Mouse (Mus musculus) stomach, embryonic 14.5 days (tissue): ENCODE results near the gene Osm. TPM values are rescaled to one million over a fixed set of nuclear protein-coding genes. Genes with fewer than 3 reads are reported as not detected.
A peak's percentile ranks its signal among the peaks of the same experiment; 100 is the strongest.

Experiments
- ATAC-seq: fragments of 200-750 bp; cut with Nextera tagmentation; 2 replicates; pipeline ENCODE4 v1.8.0; 2017; ENCODE audit warnings: low read depth, moderate TSS enrichment; ENCODE audit not compliant: insufficient number of reproducible peaks, insufficient read depth, low FRiP score
- H3K27ac ChIP-seq: fragments of 300-500 bp; sonication (generic); 2 replicates; pipeline ENCODE4 v1.5.1; 2014; ENCODE audit warnings: mild to moderate bottlenecking, low read length, moderate library complexity, mixed read lengths
- H3K27me3 ChIP-seq: fragments of 300-500 bp; sonication (generic); 2 replicates; pipeline ENCODE4 v1.6.1; 2014; ENCODE audit warnings: low read length, control low read depth, mixed read lengths; ENCODE audit not compliant: control insufficient read depth, insufficient read depth
- H3K36me3 ChIP-seq: fragments of 300-500 bp; sonication (generic); 2 replicates; pipeline ENCODE4 v1.6.1; 2014; ENCODE audit warnings: mild to moderate bottlenecking, control low read depth, low read length, moderate library complexity, mixed read lengths; ENCODE audit not compliant: control insufficient read depth, insufficient read depth
- H3K4me1 ChIP-seq: fragments of 300-500 bp; sonication (generic); 2 replicates; pipeline ENCODE4 v1.6.1; 2014; ENCODE audit warnings: low read length, control low read depth, mixed read lengths; ENCODE audit not compliant: control insufficient read depth, insufficient read depth
- H3K4me2 ChIP-seq: fragments of 300-500 bp; sonication (generic); replicated peaks from 2 replicates; pipeline ENCODE4 v1.6.1; 2014; ENCODE audit warnings: low read depth, low read length, control low read depth
- H3K4me3 ChIP-seq: fragments of 300-500 bp; sonication (generic); 2 replicates; pipeline ENCODE4 v1.5.1; 2014; ENCODE audit warnings: low read depth, low read length, control low read depth
- H3K9ac ChIP-seq: fragments of 300-500 bp; sonication (generic); replicated peaks from 2 replicates; pipeline ENCODE4 v1.6.1; 2014; ENCODE audit warnings: low read depth, mild to moderate bottlenecking, control low read depth, low read length, moderate library complexity, mixed read lengths
- H3K9me3 ChIP-seq: fragments of 300-500 bp; sonication (generic); 2 replicates; pipeline ENCODE4 v1.6.1; 2016; ENCODE audit warnings: low read depth, low read length, control low read depth; ENCODE audit not compliant: control insufficient read depth
- WGBS: fragments of 180-500 bp; shearing (Covaris S2); extraction: QIAGEN DNeasy Blood & Tissue Kit; methylation state at CpG from one replicate; pipeline ENCODE4 v1.1.7; 2014; 5-methylcytosine and 5-hydroxymethylcytosine counted together
- polyA plus RNA-seq: library from polyadenylated mRNA; unstranded; fragments of >200 nt; fragmentation: Nextera tagmentation; extraction: Ambion mirVana; gene quantifications from 2 replicates; pipeline ENCODE4 v1.2.1, GENCODE M21; 2014

Osm gene
- polyA plus RNA-seq, 1 experiment from 2014 or later = not detected

- no peak overlapping the region for H3K4me3 ChIP-seq
- no peaks in the 10 kb centered on the region for H3K9me3 ChIP-seq
- no peak overlapping the region for H3K27ac ChIP-seq
- no peak overlapping the region for H3K9ac ChIP-seq
- H3K27me3 ChIP-seq = no peaks in the 10 kb centered on the region
- no peak overlapping the region for H3K4me2 ChIP-seq
- WGBS = 48% methylated on average over 8 of the region's 8 CpGs
- 0 out of 2 replicates have a peak, but pooled peaks cover 3% of the 10 kb centered on the region for H3K4me1 ChIP-seq
- peak; percentile 57; the same call in 1 of the 2 replicates for ATAC-seq
- no peaks in the 10 kb centered on the region for H3K36me3 ChIP-seq
Measured at GRCm38 (mm10) chr11:4196636-4197035, 39.6 kb upstream of the Osm start.

GRCm38 (mm10) chr11:4197691-4198090 lies 38.5 kb upstream of the Osm start:
- Histone ChIP-seq H3K4me2 (no peak overlapping the region), H3K36me3 (no peaks in the 10 kb centered on the region), H3K4me1 (0 out of 2 replicates have a peak, but pooled peaks cover 2% of the 10 kb centered on the region), H3K9me3 (no peaks in the 10 kb centered on the region), H3K27ac (no peak overlapping the region), H3K4me3 (no peak overlapping the region), H3K9ac (no peak overlapping the region), H3K27me3 (no peaks in the 10 kb centered on the region)
- no peak for ATAC-seq
- 77% methylated on average over 1 of the region's 1 CpGs for WGBS

GRCm38 (mm10) chr11:4201981-4202700 lies 34.1 kb upstream of the Osm start:
- ATAC-seq = no peak
- no peaks in the 10 kb centered on the region for H3K27me3 ChIP-seq
- H3K9ac ChIP-seq = no peak overlapping the region
- 55% methylated on average over 11 of the region's 11 CpGs for WGBS
- no peaks in the 10 kb centered on the region; the same call in 1 of the 2 replicates for H3K36me3 ChIP-seq
- no peak overlapping the region for H3K27ac ChIP-seq
- H3K4me3 ChIP-seq = no peak overlapping the region
- H3K4me2 ChIP-seq = no peak overlapping the region
- no peaks in the 10 kb centered on the region for H3K9me3 ChIP-seq
- H3K4me1 ChIP-seq = peaks cover 3% of the 10 kb centered on the region; the same call in 1 of the 2 replicates

- H3K4me2 ChIP-seq = no peak overlapping the region
- peaks cover 3% of the 10 kb centered on the region; the same call in 1 of the 2 replicates for H3K4me1 ChIP-seq
- H3K9ac ChIP-seq = no peak overlapping the region
- no peaks in the 10 kb centered on the region; the same call in none of the 2 replicates for H3K36me3 ChIP-seq
- H3K27me3 ChIP-seq = no peaks in the 10 kb centered on the region
- no peaks in the 10 kb centered on the region for H3K9me3 ChIP-seq
- whole genome bisulfite sequencing = 79% methylated on average over 12 of the region's 12 CpGs
- no peak for ATAC-seq
- no peak overlapping the region; the same call in 1 of the 2 replicates for H3K27ac ChIP-seq
- H3K4me3 ChIP-seq = no peak overlapping the region
Measured at GRCm38 (mm10) chr11:4202995-4203704, 33.1 kb upstream of the Osm start.

- Histone ChIP-seq H3K9me3 (no peaks in the 10 kb centered on the region), H3K4me3 (no peak overlapping the region), H3K27ac (no peak overlapping the region; the same call in 1 of the 2 replicates), H3K27me3 (no peaks in the 10 kb centered on the region), H3K4me2 (no peak overlapping the region), H3K4me1 (peaks cover 3% of the 10 kb centered on the region; the same call in 1 of the 2 replicates), H3K9ac (no peak overlapping the region), H3K36me3 (peaks cover 2% of the 10 kb centered on the region)
- WGBS = 48% methylated on average over 2 of the region's 2 CpGs
- no peak for ATAC-seq
Measured at GRCm38 (mm10) chr11:4203705-4204074, 32.5 kb upstream of the Osm start.

GRCm38 (mm10) chr11:4205097-4205655 lies 31.0 kb upstream of the Osm start:
- Histone ChIP-seq H3K27me3 (no peaks in the 10 kb centered on the region), H3K4me2 (no peak overlapping the region), H3K27ac (no peak overlapping the region), H3K9ac (no peak overlapping the region), H3K4me1 (peaks cover 3% of the 10 kb centered on the region; the same call in 1 of the 2 replicates), H3K9me3 (no peaks in the 10 kb centered on the region), H3K4me3 (no peak overlapping the region), H3K36me3 (peaks cover 6% of the 10 kb centered on the region)
- ATAC-seq = no peak
- 85% methylated on average over 5 of the region's 5 CpGs for WGBS

- Histone ChIP-seq H3K4me1 (peaks cover 3% of the 10 kb centered on the region; the same call in 1 of the 2 replicates), H3K36me3 (peaks cover 14% of the 10 kb centered on the region), H3K9me3 (no peaks in the 10 kb centered on the region), H3K27me3 (no peaks in the 10 kb centered on the region), H3K27ac (no peak overlapping the region), H3K9ac (no peak overlapping the region), H3K4me2 (no peak overlapping the region), H3K4me3 (no peak overlapping the region)
- WGBS = 91% methylated on average over 7 of the region's 7 CpGs
- ATAC-seq = no peak
Measured at GRCm38 (mm10) chr11:4205951-4206350, 30.3 kb upstream of the Osm start.

GRCm38 (mm10) chr11:4206563-4206962 lies 29.7 kb upstream of the Osm start:
- 67% methylated on average over 6 of the region's 6 CpGs for WGBS
- Histone ChIP-seq H3K4me2 (no peak overlapping the region), H3K4me3 (no peak overlapping the region), H3K36me3 (peaks cover 14% of the 10 kb centered on the region), H3K27me3 (no peaks in the 10 kb centered on the region), H3K4me1 (peaks cover 3% of the 10 kb centered on the region; the same call in 1 of the 2 replicates), H3K9ac (no peak overlapping the region), H3K9me3 (no peaks in the 10 kb centered on the region), H3K27ac (no peak overlapping the region)
- no peak for ATAC-seq
